Mouse (Mus musculus): ENCODE results near the gene Ncam1.

DNA sequence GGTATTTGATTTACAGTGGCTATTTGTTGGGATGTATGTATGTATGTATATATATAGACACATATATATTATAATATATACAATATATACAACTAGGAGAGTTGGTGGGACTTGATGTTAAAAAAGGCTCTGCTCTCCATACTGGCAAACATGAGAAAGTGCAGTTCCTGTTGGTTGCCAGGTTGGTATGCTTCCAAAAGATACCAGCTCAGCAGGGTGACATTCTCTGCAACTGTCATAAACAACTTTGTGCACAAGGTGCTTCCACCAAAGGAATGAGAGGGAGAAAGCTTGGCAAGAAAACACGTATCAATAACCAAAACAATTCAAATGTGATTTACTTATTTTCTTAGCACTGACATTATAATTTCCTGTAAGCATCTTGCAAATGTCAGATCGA lies 232.9 kb downstream of the Ncam1 start:
- TF ChIP-seq POLR2A (IDR thresholded peaks at IDR 0.05; ENCODE audit: insufficient read depth, low read length) (no peak), CTCF (IDR thresholded peaks at IDR 0.05; ENCODE audit: low read depth, low read length) (no peak), EP300 (IDR thresholded peaks at IDR 0.05; ENCODE audit: insufficient read depth, low read depth, low read length) (no peak)
